Mouse (Mus musculus): ENCODE measurements at regions not wholly inside any gene's neighbourhood (a gene's known extent, or its start where the extent isn't known, plus 50 kb on each side); places are given as distances from the start of the nearest gene placed in this dataset.

DNA sequence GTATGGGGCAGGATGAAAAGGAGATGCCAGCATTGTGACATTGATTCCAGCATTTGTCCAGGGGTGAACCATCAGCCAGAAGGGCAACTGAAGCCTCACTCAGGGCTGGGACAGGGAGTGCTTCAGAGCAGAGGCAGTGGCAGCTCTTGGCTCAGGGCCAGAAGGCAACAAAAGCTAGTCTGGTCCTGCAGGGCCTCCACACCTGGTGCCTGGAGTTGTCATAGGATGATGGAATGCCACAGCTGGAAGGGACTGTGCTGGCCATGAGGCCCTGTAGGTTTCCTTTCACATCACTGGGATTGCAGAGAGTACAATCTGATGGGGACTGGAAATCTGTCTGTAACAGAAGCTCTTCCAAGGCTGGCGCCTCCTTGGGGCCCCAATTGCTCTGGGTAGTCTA is 164.9 kb downstream of the Mex3b start:
- no peak for DNase-seq

DNA sequence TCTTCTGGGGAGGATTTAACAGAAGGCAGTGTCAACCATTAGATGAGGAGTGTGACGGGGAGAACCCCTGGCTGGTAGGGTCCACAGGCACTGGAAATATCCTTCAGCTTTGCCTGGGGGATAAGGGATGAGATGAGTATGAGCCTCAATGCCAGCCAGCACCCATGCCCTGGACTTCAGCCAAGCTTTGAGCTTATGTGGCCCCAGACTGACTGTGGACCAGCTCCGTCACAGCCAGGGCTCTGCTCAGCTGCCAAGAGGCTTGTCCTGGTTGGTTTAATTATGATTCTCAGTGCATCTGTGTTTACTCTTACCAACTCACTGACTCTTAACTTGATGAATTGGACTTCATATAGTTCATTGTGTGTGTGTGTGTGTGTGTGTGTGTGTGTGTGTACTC is 165.8 kb downstream of the Mex3b start:
- DNase-seq: no peak

DNA sequence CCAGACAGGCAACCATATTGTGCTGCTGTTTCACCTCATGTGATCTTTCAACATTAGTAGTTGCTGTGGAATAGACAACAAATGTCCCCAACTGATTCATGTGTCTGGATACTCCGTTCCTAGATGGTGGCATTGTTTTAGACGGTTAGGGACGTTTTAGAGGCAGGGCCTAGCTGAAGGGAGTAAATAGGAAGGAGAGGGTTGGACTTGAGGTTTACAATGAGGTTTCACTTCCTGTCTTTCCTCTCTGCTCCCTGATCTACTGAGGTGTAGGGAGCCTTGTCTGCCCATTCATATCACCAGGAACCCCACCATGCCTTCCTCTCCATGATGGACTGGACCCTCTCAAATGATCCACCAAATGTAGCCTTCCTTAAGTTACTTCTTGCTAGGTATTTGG is 168.1 kb downstream of the Mex3b start:
- no peak for DNase-seq

DNA sequence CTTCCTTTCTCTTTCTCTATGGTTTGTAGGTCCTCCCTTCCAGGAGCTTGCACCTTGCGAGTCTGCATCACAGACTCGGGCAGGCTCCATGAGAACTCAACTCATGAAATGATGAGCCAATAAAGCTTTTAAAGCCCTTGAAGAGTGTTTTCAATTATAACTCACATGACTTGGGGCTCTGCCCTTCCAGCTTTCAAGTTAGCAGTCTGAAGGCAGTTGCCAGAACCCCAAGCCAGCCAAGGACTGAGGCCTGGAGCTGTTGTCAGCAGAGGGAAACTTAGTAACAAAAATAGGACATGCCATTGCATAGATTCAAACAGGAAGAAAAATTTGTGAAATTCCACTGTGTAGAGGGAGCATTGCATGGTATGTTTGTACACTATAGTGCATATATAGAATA is 169.3 kb downstream of the Mex3b start:
- peak; percentile 66 for DNase-seq

DNA sequence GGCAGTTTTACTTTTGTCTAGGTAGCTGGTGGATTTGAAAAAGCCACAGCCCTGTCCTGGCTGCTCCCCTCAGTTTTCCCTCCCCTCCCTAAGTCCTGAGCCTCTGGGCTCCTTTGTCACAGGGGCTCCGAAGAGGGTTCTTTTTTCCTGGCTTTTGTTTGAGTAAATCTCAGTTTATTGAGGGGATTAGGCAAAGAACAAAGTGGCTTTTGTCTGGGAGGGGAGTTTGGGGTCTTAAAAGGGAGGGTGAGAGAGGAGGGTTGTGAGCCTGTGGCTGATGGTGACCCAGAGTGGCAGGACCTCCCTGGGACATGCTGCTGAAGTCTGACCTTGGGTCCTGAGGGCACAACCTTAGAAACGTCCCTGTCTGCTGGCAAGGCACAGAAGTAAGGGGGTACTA is 170.0 kb downstream of the Mex3b start:
- DNase-seq: no peak

DNA sequence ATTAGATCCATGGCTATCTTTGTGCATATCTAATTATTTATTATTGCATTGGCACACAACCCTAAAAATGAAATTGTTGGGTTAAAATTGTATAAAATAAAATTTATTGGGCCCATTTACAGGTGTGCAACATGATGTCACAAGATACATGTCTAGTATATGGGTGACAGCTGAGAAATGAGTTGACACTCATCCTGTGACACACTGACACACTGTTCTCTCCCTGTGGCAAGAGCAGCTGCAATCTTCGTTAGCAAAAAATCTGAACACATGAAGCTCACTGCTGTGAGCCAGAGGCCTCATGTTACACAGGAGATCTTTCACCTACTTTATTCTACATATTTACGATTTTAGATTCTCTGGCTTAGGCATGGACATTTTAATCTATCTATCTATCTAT is 170.6 kb downstream of the Mex3b start:
- DNase-seq: no peak

DNA sequence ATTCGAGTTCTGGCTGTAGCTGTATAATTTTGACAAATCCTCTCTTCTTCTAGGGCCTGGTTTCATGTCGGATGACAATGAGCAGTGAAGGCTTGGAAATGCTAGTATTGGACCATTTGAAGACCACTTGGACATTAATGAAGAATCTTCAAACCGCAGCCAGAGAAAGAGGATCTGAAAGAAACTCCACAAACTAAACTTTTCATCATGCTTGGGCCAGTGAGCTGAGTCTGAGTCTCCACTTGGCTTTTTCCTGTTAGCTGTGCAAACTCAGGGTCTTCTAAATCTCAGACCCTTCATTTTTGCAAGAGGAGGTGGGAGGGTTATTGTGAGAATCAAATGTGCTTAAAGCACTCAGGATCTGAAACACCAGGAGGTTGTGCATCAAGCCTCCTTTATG is 176.6 kb downstream of the Mex3b start:
- no peak for DNase-seq

DNA sequence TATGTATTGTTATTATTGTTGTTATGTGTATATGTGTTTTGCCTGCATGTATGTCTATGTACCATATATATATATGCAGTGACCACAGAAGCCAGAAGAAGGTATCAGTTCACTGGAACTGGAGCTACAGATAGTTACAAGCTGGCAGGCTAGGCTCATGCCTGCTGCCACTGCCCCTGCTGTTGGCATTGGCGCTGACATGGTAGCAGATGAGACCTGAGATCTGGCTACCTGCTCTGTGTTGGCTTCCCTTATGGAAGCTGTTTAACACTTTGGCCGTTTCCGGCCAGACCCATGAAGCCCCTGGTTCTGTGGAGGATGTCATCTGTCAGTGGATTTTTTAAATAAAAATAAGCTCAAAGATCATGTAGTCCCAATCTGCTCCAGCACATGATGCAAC is 178.1 kb downstream of the Mex3b start:
- DNase-seq: no peak

DNA sequence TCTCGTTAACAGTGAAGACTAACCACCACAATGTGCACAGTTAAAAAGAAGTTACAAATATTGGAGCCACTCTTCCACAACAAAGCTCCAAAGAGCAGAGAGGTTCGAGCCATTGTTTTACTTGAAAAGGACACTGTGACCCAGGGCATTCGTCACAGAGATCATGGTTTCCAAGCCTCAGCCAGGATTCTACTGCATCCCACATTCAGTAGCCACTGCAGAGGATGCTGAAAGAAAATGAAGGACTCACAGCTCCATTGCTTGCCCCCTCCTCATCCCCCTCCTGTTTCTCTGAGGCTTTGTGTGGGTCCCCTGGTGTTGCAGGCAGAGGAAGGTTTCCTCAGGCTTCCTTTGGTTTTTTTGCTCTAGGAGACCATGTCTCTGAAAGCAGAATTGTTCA is 182.9 kb downstream of the Mex3b start:
- no peak for DNase-seq

DNA sequence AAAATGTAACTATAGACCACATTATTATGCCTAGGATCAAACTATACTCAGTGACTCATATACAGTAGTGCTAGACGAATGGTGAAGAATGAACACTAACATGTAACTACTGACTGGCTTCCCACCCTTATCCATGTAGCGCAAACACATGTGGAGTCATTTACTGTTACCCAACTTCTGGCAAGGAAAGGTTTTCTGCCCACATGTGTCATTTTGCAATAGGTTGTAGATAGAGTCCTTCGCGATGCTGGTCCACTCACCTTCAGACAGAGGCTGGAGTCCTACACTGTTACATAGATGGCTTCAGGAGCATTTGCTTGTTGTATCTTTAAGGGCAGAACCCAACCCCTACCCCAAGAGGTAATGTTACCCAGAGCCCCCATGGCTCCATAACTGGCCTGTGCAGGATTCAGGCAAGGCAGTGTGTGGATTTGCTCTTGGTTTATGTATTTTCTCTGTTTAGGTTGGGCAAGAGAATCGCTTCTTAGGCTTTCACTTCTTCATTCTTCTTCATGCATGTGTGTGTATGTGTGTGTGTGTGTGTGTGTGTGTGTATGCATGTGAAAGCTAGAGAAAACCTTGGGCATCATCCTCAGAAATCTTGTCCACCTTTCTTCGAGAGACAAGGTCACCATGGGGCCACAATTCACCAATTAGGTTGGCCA is 183.8 kb downstream of the Mex3b start:
- DNase-seq: no peak

DNA sequence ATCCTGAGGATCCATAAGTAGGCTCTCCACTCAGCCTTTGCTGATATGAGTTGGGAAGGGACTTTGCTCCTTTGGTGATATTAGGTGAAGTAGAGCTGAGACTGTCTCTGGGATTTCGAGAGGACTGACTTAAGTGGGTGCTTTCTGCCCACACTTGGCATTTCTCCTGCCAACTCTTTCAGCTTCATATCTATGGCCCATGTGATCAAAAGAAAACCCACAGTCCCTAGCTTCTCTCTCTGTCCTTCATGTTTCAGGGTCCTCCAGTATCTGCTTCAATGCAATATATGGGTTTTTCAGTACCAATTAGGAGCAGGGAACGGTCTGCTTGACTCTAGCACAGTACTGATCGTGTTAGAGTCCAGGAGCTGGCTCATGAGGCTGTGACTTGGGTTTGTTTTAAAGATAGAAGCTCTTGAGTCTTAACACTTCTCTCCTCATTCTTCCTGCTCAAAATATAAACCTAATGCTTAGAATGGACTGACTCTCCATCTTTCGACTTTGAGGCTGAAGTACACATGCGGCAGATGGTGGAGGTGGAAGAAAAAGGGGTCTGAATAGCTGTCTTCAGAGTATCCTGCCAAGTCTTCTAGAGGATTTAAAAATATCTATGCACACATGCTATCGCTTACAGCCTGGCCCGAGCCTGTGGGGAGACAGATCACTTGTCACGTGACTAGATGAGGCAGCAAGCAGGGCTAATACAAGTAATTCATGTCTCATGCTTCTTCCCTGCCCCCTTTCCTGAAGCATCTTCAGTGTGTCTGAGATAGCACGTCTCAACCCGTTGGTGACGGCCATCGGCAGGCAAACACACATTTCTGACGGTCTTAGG is 189.2 kb downstream of the Mex3b start:
- peak; percentile 4 for DNase-seq

DNA sequence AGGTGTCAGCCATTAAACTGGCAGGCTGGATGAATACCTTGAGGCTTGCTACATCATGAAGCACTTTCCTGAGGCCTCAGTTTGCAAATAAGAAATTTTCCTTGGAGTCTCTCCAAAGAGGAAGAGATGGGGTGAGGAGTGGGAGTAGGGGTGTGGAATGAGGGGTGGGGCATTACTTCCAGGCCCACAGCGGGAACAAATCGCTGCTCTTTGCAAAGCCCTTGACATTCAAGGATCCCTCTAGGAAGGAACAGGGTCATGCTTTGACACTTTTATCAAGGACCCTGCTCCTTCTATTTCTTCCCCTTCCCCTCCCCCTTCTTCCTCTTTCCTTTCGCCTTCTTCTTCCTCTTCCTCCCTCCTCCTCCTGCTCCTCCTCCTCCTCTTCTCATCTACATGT is 193.2 kb downstream of the Mex3b start:
- no peak for DNase-seq

DNA sequence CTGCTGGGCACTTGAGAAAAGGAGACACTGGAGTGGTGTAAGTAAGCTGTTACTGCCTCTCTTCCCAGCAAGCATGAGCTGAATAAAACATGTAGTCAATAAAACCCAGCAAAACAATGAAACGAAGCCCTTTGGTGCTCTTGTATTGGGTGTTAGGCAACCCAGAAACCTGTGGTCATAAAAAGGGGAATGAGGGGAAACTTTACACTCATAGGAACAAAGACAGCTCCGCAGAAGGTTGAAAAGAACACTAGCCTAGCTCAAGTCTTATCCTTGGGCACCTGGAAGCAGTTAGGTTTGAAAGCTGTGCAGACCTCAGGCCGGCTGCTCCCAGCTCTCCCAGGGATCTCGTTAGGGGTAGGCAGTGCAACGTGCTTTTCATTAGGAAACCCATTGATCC is 193.6 kb downstream of the Mex3b start:
- no peak for DNase-seq

DNA sequence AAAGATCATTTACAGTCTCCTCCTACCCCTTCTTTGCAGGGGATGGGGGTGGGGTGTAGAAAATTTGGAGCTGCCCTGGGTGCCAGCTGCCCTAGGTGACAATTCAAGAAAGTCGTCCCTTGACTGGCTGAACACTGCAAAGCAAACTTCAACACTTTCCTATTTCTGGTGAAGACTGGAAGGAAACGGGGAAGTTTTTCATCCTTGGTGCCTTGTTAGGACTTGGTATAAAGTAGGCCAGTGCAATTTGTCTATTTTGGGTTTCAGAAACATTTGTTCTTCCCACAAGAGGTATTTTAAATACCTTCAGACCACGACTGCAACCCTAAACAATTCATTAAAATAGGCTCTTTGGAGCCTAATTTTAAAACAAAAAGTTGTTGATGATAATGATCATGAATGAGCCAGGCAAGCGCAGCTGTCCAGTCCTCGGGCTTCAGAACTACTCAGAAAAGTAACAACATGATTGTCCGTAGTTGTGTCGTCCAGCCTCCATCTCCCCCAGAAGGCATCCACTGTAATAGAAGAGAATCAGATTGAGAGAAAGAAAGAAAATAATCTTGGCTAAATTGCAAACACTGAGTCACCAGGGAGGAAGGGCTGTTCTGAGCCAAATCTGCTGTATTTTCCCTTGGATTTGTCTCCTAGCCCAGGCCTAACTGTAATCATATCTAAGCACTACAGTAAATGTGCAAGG is 194.2 kb downstream of the Mex3b start:
- DNase-seq: no peak

DNA sequence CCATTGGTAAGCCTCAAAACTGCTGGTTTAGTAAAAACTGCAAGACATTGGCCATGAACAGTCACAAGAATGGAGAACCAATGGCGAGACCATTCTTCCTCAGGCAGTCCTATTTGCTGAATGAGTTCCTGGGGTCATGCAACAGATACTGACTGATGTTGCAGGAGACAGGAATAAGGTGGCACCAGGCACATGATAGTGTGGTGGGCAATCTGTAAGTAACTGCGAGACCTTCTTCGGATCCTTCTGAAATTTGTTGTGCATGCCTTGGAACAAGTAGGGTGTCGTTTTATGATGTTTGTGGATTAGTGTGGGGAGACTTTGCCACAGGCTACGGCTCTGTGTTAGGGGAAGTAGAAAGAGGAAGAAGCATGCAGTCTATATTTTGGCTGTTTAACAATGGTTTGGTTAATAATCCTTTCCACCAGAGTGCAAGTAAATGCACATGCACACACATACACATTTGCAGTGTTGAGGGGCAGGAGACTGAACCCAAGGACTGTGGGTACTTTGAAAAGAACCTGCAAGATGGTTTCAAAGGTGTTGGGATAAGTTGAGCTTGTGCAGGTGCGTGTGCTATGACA is 194.9 kb downstream of the Mex3b start:
- DNase-seq: no peak

DNA sequence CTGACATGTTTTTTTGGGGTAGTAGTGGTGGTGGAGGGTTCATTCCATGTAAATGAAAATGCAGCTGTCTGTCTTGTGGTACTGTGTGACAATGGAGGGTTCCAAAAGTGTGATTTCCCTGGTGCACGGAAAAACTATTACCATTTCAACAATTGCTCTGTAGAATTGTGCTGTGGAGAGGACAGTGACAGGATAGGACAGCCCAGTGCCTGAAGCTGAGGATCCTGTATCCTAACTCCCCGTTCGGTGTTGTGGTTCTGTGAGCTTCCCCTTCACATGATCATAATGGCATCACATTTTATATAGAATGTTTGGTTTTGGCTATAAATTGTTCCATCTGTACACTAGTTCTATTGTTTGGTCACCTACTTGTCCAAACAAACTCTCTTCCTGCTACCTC is 196.4 kb downstream of the Mex3b start:
- no peak for DNase-seq

DNA sequence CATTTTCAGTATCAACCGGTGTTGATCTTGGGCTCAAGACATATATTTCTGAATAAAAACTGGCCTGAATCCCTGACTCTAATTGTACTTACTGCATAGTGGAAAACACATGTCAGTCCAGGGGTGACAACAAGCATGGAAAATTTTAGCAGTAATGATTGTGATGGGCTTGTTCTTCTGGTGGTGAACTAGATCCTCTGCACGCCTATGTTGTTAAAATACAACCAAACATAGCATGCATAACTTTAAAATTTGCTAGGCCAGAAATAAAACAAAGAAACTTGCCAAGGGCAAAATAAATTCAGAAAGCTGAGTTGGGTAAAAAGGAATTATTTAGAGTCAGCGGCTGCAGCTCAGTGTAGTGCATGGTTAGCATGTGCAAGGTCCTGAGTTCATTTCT is 198.2 kb downstream of the Mex3b start:
- no peak for DNase-seq

DNA sequence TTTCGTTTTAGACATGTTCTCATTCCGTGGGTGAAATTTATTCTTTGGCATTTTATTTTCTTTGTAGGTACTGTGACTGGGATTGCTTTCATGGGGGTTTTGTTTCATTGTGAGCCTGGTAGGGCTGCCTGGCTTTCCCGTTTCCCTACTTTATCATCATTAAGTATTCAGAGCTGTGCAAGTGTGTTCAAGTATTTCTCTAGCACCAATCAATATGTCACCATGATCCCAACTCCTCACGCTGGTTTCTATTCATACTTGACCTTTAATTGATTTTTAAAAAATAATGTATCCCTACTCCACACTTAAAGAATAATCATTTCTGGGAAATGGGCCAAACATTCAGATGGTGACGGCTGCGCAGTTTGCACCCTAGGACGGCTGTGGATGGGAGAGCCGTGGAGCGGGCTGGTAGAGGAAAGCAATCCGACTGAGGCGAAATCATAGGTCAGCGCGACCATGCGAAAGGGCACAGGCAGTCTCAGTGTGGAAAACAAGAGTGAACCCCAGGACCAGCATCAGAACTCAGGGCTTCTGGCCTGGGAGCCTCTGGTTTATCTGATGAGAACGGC is 207.4 kb downstream of the Mex3b start:
- no peak for DNase-seq

DNA sequence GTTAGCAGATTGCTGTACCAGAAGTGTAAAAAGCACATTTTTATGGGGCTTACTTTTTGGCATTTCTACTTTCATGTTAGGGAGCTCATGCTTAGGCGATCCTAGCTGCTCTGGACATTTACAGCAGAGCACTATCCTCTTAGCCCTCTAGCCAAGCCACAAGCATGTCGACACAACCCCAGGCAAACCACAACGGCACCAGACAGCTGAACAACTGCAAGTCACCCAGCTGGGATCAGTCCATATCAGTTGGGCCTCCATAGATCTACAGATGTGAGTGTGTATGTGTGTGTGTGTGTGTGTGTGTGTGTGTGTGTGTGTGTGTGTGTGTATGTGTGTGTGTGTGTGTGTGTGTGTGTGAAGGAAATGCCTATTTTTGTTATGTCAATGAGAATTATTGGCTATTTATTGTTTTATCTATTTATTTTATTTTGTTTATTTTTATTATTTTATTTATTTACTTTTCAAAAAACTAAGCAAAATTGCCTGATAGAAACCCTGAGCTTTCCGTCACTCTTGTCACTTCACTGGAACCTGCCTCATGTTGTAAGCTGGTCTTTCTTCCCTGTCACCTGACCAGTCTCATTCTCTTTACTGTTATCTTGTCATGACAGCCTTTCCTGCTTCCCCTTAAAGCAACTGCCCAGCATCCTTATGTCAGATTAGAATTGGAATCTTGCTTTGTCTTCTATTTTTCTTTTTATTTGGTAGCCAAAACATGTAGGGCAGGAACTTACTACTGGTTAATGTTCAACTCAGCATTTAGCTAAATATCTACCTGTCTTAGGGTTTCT is 208.2 kb downstream of the Mex3b start:
- DNase-seq: peak; percentile 25

DNA sequence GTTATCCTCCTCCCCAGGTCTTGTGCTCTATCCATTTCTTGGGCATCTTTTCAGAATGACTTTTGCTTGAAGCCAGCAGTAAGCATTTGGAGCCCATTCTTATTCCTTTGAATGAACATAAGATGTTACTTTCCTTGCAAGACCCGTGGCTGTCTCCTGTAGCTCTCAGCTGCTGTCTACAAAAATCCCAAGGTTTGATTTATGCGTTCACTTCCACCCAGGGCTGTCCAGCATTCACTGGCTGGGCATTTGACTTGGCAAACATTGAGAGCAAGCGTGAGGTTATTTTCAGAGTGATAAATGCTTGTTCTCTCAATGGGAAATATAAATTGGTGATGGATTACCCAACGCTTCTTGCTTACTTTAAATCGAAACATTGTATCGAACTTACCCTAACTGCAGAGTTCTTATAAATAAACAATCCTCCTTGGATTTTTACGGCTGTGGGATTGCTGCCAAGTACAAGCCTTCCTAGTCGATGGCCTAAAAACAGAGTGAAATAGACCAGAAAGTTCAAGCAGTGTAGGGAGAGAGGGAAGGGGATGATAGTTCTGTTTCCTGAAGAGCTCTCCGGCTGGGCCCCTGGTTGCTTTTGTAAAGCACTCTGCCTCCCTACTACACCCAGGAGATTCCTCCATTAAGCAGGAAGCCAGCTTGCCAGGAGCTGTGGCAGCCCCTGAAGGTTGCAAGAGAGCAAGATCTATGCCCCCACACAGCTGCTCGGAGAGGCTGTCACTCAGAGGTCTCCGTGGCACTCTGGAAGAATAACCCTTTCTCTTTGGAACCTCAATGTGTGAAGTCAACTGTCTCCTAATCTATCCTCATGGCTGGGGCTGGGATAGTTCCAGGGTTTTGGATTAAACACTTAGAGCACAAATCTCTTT is 210.1 kb downstream of the Mex3b start:
- DNase-seq: peak; percentile 6

DNA sequence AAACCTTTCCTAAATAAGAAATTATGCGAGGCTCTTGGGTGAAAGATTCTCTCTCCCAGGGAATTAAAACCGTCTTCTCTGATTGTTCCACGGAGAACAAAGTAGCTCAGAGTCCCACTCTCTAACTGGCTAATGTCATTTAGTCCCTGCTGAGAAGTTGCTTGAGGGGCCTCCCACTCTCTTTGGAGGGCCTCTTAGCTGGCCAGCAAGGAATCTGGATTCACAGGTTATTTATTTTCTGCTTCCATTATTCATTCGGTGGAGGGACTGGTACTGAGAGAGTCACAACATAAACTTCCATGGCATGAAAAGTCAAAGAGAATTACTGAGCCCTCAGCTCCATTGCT is 210.8 kb downstream of the Mex3b start:
- DNase-seq: no peak

DNA sequence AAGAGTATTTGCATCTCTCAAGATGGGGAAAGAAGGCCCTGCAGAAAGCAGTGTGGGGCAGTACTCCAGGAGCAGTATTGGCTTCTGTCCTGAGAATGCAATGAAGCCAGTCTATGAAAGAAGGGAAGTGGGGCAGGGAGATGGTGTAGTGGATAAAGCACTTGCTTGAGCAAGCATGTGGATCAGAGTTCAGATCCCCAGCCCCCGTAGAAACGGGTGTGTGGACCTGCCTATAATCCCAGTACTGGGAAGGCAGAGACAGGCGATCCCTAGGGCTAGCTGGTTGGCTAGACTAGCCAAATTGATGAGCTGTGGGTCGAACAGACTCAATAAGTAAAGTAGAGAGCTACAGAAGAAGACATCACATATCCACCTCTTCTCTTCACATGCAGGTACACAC is 211.6 kb downstream of the Mex3b start:
- DNase-seq: no peak

All from lung, postnatal 10 days (tissue).